Mouse (Mus musculus): ENCODE results near the gene Dhx30.

- no peak for TF ChIP-seq CTCF (IDR thresholded peaks at IDR 0.05; ENCODE audit: extremely low read depth, insufficient read length, insufficient replicate concordance, low read depth, low read length)
- TF ChIP-seq POLR2A (IDR thresholded peaks at IDR 0.05; ENCODE audit: low read depth, low read length): no peak
These were observed 47.3 kb downstream of the Dhx30 start for GRCm38 (mm10) chr9:110070358-110070757.

Data from small intestine, adult 2 months (tissue).